Mouse (Mus musculus) limb, embryonic 11.5 days (tissue): ENCODE measurements around the gene Swi5. TPM values are rescaled to one million over a fixed set of nuclear protein-coding genes. Genes with fewer than 3 reads are reported as not detected.
"Not testable (repeated sequence)": the region's sequence is repeated elsewhere in the genome, so short reads cannot be mapped to it uniquely, and the experiment has no call there.

Source experiments
- ATAC-seq: fragments of 200-750 bp; cut with Nextera tagmentation; 2 replicates; pipeline ENCODE4 v1.8.0; 2017; ENCODE audit warnings: low read depth; ENCODE audit not compliant: insufficient number of reproducible peaks, low FRiP score, low TSS enrichment
- DNase-seq: peaks from one replicate; pipeline ENCODE4 v3.0.0-alpha.2; 2015; ENCODE audit warnings: low spot score
- H3K27ac ChIP-seq: fragments of 300-500 bp; sonication (generic); replicated peaks from 2 replicates; pipeline ENCODE4 v1.5.1; 2014; ENCODE audit warnings: low read depth, mild to moderate bottlenecking, low read length
- H3K27me3 ChIP-seq: fragments of 300-500 bp; sonication (generic); 2 replicates; pipeline ENCODE4 v1.6.1; 2014; ENCODE audit warnings: mild to moderate bottlenecking, low read length, mixed read lengths; ENCODE audit not compliant: control insufficient read depth, insufficient read depth
- H3K36me3 ChIP-seq: fragments of 300-500 bp; sonication (generic); 2 replicates; pipeline ENCODE4 v1.6.1; 2014; ENCODE audit warnings: mild to moderate bottlenecking, low read length, moderate library complexity, mixed read lengths; ENCODE audit not compliant: control insufficient read depth, insufficient read depth
- H3K4me1 ChIP-seq: fragments of 300-500 bp; sonication (generic); 2 replicates; pipeline ENCODE4 v1.6.1; 2014; ENCODE audit warnings: low read length, mixed read lengths; ENCODE audit not compliant: control insufficient read depth, insufficient read depth
- H3K4me2 ChIP-seq: fragments of 300-500 bp; sonication (generic); 2 replicates; pipeline ENCODE4 v1.6.1; 2014; ENCODE audit warnings: low read depth, mild to moderate bottlenecking, moderate library complexity; ENCODE audit not compliant: severe bottlenecking
- H3K4me3 ChIP-seq: fragments of 300-500 bp; sonication (generic); 2 replicates; pipeline ENCODE4 v1.5.1; 2014; ENCODE audit warnings: low read depth, low read length
- H3K9ac ChIP-seq: fragments of 300-500 bp; sonication (generic); 2 replicates; pipeline ENCODE4 v1.6.1; 2014; ENCODE audit warnings: mild to moderate bottlenecking, low read length
- H3K9me3 ChIP-seq: fragments of 300-500 bp; sonication (generic); 2 replicates; pipeline ENCODE4 v1.6.1; 2016; ENCODE audit warnings: low read length; ENCODE audit not compliant: control insufficient read depth
- WGBS: fragments of 180-500 bp; shearing (Covaris S2); extraction: QIAGEN DNeasy Blood & Tissue Kit; methylation state at CpG from one replicate; pipeline ENCODE4 v1.1.7; 2014; 5-methylcytosine and 5-hydroxymethylcytosine counted together
- polyA plus RNA-seq: library from polyadenylated mRNA; unstranded; fragments of >200 nt; fragmentation: Nextera tagmentation; extraction: Ambion mirVana; gene quantifications from 2 replicates; pipeline ENCODE4 v1.2.1, GENCODE M21; 2014

Swi5 gene
- polyA plus RNA-seq, 1 experiment from 2014 or later = 272 TPM

DNA sequence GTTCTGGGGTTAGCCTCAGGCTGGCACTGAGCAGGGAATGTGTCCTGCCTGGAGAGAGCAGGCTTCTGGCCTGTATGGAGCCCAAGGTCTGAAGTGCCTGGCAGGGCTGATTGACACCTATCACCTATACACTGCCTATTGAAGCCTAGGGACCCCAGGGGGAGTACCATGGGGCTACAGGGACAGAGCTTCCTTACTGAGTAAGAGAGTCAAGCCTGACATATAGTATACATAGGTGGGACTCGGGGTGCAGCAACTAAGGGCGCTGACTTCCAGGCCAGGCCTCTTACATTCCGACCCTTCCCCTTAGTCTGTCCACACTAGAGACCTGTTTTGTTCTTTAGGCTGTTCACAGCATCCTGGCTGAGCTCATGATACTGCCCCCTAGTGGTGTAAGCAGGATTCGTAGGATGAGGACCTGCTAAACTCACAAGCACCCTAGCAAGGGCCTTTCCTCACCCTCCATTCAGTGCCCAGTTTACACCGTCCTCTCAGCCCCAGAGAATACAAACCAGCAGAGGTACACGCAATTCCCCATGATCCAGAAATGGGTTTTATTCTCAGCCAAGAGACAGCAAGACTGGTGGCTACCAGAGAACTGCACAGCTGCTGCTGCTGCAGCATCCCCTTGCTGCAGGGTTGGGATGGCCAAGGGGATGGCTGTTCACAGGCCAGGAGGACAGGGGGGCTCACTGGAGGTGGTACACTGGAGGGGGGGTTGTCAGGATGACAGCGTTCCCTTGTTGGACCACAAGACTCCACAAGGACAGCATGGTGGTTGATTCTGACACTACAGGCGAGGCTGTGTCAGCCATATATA is 20.3 kb upstream of the Swi5 start:
- no peak overlapping the region for H3K4me2 ChIP-seq
- no peaks in the 10 kb centered on the region for H3K9me3 ChIP-seq
- H3K27ac ChIP-seq = no peak overlapping the region
- DNase-seq (peak; percentile 82), ATAC-seq (no peak)
- no peak overlapping the region for H3K9ac ChIP-seq
- no peaks in the 10 kb centered on the region for H3K27me3 ChIP-seq
- H3K4me3 ChIP-seq = no peak overlapping the region
- WGBS = 57% methylated on average over 8 of the region's 8 CpGs
- H3K36me3 ChIP-seq = peaks cover 27% of the 10 kb centered on the region
- peaks cover 25% of the 10 kb centered on the region for H3K4me1 ChIP-seq

DNA sequence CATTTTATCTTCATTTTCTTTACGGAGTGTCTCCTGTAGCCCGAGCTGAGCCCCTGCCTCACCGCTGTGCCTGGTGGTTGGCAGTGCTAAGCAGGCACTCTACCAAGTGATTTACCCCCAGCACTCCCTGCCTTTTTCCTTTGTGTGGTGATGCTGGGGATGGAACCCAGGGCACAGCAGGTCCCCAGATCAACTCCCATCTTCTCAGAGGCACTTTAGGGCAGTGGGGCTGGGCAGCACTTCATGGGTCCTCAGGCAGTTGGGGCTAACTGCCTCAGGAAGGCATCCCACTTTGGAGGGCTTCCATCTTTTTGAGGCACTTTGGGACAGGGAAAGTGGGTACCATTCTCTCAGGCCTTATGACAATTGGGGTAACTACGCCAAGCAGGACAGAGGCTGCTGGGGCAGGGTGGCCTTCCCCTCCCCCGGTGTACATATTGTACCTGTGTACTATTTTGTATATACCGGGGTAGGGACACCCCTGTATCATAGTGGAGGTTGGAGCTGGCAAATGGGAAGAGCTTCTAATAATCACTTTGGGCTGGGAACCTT is 19.4 kb upstream of the Swi5 start:
- Histone ChIP-seq H3K27ac (no peak overlapping the region), H3K9me3 (no peaks in the 10 kb centered on the region), H3K27me3 (no peaks in the 10 kb centered on the region), H3K4me2 (no peak overlapping the region), H3K4me1 (peaks cover 23% of the 10 kb centered on the region), H3K36me3 (peaks cover 27% of the 10 kb centered on the region), H3K4me3 (no peak overlapping the region), H3K9ac (no peak overlapping the region)
- DNase-seq = no peak
- 88% methylated on average over 6 of the region's 6 CpGs for WGBS
- ATAC-seq = no peak

DNA sequence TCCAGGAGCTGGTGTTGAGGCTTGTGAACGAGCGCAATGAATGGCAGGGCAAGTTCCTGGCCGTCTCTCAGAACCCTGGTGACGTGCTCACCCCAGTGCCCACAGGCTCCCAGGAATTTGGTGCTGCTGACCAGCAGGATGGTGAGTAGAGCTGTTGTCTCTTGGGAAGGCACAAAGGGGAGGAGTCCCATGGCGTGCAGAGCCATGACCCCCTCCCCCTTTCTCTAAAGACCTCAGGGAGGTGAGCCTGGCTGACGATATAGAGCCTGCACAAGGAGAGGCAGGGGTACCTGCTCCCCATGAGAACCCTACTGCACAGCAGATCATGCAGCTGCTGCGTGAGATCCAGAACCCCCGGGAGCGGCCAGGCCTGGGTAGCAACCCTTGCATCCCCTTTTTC is 18.3 kb upstream of the Swi5 start:
- DNase-seq (no peak), ATAC-seq (no peak)
- WGBS = 90% methylated on average over 9 of the region's 9 CpGs
- no peaks in the 10 kb centered on the region for H3K27me3 ChIP-seq
- H3K36me3 ChIP-seq = peaks cover 27% of the 10 kb centered on the region
- no peaks in the 10 kb centered on the region for H3K9me3 ChIP-seq
- no peak overlapping the region for H3K4me2 ChIP-seq
- H3K27ac ChIP-seq = no peak overlapping the region
- H3K9ac ChIP-seq = peak overlapping the region; percentile 34; the same call in 1 of the 2 replicates
- no peak overlapping the region for H3K4me3 ChIP-seq
- H3K4me1 ChIP-seq = peaks cover 17% of the 10 kb centered on the region

DNA sequence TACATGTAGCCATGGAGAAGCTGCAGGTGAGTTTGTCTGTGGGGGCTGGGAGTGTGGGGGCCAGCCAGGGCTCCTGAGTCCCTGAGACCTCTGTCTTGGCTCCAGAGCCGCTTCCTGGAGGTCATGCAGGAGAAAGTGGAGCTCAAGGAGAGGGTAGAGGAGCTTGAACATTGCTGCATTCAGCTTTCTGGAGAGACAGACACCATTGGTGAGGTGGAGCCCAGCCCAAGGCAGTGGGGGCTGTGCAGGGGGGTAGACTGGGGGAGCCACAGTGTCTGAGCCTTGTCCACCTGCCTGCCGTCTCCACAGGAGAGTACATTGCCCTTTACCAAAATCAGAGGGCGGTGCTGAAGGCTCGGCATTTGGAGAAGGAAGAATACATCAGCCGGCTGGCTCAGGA is 17.8 kb upstream of the Swi5 start:
- Histone ChIP-seq H3K9ac (peak overlapping the region; percentile 34), H3K9me3 (no peaks in the 10 kb centered on the region), H3K4me1 (peaks cover 13% of the 10 kb centered on the region), H3K36me3 (peaks cover 27% of the 10 kb centered on the region), H3K4me2 (no peak overlapping the region), H3K4me3 (no peak overlapping the region), H3K27ac (no peak overlapping the region; the same call in 1 of the 2 replicates), H3K27me3 (no peaks in the 10 kb centered on the region)
- WGBS = 92% methylated on average over 5 of the region's 5 CpGs
- no peak for DNase-seq
- ATAC-seq = no peak

DNA sequence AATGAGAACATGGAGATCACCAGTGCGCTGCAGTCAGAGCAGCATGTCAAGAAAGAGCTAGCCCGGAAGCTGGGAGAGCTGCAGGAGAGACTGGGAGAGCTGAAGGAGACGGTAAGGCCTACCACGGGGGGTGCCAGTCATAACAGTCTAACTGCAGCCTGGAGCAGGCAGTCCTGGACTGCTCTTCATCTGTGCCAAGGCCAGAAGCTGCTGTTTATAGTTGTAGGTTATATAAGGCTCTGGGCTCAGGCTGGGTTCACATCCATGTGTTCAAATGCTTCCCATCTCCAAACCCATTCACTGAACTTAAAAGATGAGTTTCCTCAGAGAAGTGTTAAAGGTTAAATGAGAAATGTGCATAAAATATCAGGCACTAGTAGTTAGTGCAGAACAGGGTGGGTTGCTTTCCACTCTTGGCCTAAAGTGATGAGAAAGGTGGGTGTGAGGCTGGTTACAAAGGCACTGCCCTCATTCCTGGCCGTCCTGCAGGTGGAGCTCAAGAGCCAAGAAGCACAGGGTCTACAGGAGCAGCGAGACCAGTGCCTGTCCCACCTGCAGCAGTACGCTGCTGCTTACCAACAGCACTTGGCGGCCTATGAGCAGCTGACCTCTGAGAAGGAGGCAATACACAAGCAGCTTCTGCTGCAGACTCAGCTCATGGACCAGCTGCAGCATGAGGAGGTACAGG is 16.4 kb upstream of the Swi5 start:
- WGBS = 48% methylated on average over 8 of the region's 8 CpGs
- H3K27ac ChIP-seq = no peak overlapping the region

DNA sequence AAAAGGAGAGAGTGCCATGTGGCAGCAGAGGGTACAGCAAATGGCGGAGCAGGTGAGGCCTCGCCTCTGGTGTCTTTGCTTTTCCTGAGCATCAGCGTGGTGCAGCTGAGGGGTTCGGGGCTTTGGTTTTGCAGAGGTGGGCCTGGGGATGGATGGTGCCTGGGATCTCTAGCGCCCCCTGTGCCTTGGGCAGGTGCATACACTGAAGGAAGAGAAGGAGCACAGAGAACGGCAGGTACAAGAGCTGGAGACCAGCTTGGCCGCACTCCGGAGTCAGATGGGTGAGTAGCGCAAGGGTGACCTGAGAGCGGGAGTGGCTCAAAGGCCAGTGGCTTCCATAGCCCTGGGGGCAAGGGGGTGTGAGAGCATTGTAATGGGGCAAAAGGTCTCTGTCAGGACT is 15.1 kb upstream of the Swi5 start:
- Histone ChIP-seq H3K4me1 (no peaks in the 10 kb centered on the region; the same call in 1 of the 2 replicates), H3K4me3 (no peak overlapping the region), H3K36me3 (peaks cover 33% of the 10 kb centered on the region), H3K4me2 (no peak overlapping the region), H3K27ac (no peak overlapping the region), H3K27me3 (no peaks in the 10 kb centered on the region), H3K9me3 (no peaks in the 10 kb centered on the region), H3K9ac (no peak overlapping the region)
- ATAC-seq = no peak
- 89% methylated on average over 10 of the region's 10 CpGs for WGBS
- no peak for DNase-seq

More for the DNA sequence above, 16.4 kb upstream of the Swi5 start:
- H3K36me3 ChIP-seq = peaks cover 24% of the 10 kb centered on the region
- ATAC-seq = 0 out of 2 replicates have a peak, but pooled peaks have one; percentile 38
- no peak overlapping the region for H3K4me3 ChIP-seq
- no peak overlapping the region for H3K4me2 ChIP-seq
- H3K4me1 ChIP-seq = peaks cover 3% of the 10 kb centered on the region; the same call in 1 of the 2 replicates
- no peak overlapping the region for H3K9ac ChIP-seq
- no peaks in the 10 kb centered on the region for H3K27me3 ChIP-seq
- peak; percentile 91 for DNase-seq
- no peaks in the 10 kb centered on the region for H3K9me3 ChIP-seq

DNA sequence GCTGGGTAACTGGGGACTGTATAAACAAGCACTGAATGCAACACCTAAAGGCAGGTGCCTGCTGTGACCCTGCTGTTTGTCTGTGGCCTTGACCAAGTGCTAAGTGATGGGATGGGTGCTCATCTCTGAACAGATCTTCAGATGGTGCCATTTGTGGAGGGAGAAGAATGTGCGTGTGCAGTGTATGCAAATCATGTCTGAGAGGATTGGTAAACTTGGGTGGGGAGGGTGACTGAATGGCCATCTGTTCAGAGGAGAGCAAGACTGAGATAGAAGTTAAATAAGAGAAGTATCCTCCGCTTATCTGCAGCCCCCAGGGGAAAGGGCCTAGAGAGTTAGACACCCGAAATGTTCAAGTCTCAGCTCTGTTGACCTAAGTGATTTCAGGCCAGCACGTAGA is 11.6 kb upstream of the Swi5 start:
- Histone ChIP-seq H3K4me2 (no peak overlapping the region), H3K27ac (no peak overlapping the region), H3K9ac (no peak overlapping the region), H3K9me3 (no peaks in the 10 kb centered on the region), H3K27me3 (no peaks in the 10 kb centered on the region), H3K4me1 (no peaks in the 10 kb centered on the region), H3K36me3 (peaks cover 19% of the 10 kb centered on the region), H3K4me3 (0 out of 2 replicates have a peak overlapping the region, but pooled peaks have one; percentile 3)
- 97% methylated on average over 4 of the region's 4 CpGs for WGBS
- ATAC-seq = no peak
- no peak for DNase-seq

DNA sequence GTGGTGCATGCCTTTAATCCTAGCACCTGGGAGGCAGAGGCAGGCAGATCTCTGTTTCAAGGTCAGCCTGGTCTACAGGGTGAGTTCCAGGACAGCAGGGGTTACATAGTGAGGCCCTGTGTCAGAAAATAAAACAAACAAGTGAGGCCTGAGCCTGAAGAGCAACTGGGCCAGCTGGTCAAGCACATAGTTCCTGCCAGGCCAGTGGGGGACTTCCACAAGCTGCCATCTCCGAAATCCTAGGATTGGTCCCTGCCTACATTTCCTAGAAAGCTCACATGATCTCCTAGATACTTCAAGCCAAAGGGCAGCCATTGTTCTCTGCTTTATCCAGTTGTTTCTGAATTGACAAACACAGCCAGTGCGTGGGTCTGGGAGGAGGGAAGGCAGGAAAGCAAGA is 8.0 kb upstream of the Swi5 start:
- 95% methylated on average over 2 of the region's 2 CpGs for WGBS
- not testable (repeated sequence) for H3K9ac ChIP-seq, H3K4me1 ChIP-seq, H3K27ac ChIP-seq, ATAC-seq, DNase-seq, H3K4me3 ChIP-seq, H3K4me2 ChIP-seq, H3K27me3 ChIP-seq, H3K9me3 ChIP-seq
- peaks cover 18% of the 10 kb centered on the region for H3K36me3 ChIP-seq
